ENCODE assay signal across 9 mouse cellular contexts in genomic region chr9:105960533-105960932, GRCm38 (mm10). TPM values are rescaled to one million over a fixed set of nuclear protein-coding genes. Genes with fewer than 3 reads are reported as not detected.
A peak's percentile ranks its signal among the peaks of the same experiment; 100 is the strongest.
DNase-seq lines count a peak whose midpoint lies in the region; ATAC-seq and TF ChIP-seq lines count a peak whose summit lies in the region.
"Had no signal": no experiment of that assay in that cellular context is flagged by ENCODE, and none has a peak within 500 bp of the region (broad histone marks: within the 10 kb centered on the region; RNA-seq: fewer than 3 reads in every experiment).

Col6a5 (minus strand) TSS chr9:105960643.

- intact Hi-C loops in left cerebral cortex, postnatal 4 days (cut with DNase I) = no loop called here
- intact Hi-C loops in left cerebral cortex, postnatal 14 days (cut with DNase I) = no loop called here

- peak; percentile 15 for DNase-seq in left cerebral cortex, postnatal 4 days
- DNase-seq in left cerebral cortex, postnatal 14 days (ENCODE audit: low spot score in 2 of 2) = no peak
- DNase-seq in limb, embryonic 14.5 days (ENCODE audit: low spot score) = peak; percentile 26
- DNase-seq in right cerebral cortex, postnatal 25 days = no peak
- DNase-seq in cerebellum, adult 9-10 months = no peak

- ATAC-seq in heart, embryonic 16.5 days (replicated peaks; ENCODE audit: extremely low read depth, insufficient read depth, low FRiP score) = no peak
- no peak for ATAC-seq in limb, embryonic 14.5 days (ENCODE audit: low FRiP score, low read depth)
- ATAC-seq in stomach, embryonic 16.5 days (ENCODE audit: insufficient read depth, low FRiP score) = peak; percentile 64
- no peak for ATAC-seq in midbrain, embryonic 16.5 days

- no peak within 1 kb of the TSS for H3K9ac ChIP-seq in heart, embryonic 16.5 days (ENCODE audit: low read length)
- no peak within 1 kb of the TSS for H3K9ac ChIP-seq in limb, embryonic 14.5 days (ENCODE audit: low read depth, low read length, severe bottlenecking)
- 0 out of 2 replicates have a peak within 1 kb of the TSS, but pooled peaks have one; percentile 12 for H3K9ac ChIP-seq in stomach, embryonic 16.5 days (ENCODE audit: low read length)
- no peak within 1 kb of the TSS for H3K9ac ChIP-seq in midbrain, embryonic 16.5 days (ENCODE audit: low read depth, low read length)

- H3K36me3 ChIP-seq in heart, embryonic 16.5 days (ENCODE audit: control insufficient read depth, insufficient read depth) = no peaks in the 10 kb centered on the region
- H3K36me3 ChIP-seq in limb, embryonic 14.5 days (ENCODE audit: control insufficient read depth, insufficient read depth, low read length) = no peaks in the 10 kb centered on the region
- no peaks in the 10 kb centered on the region for H3K36me3 ChIP-seq in stomach, embryonic 16.5 days (ENCODE audit: control insufficient read depth, insufficient read depth, low read length)
- H3K36me3 ChIP-seq in midbrain, embryonic 16.5 days (ENCODE audit: control insufficient read depth, insufficient read depth, low read length) = no peaks in the 10 kb centered on the region

- 16% methylated on average over 13 of the region's 13 CpGs for WGBS in heart, embryonic 16.5 days
- 13% methylated on average over 13 of the region's 13 CpGs for WGBS in limb, embryonic 14.5 days
- WGBS in stomach, embryonic 16.5 days = 11% methylated on average over 13 of the region's 13 CpGs
- WGBS in midbrain, embryonic 16.5 days = 19% methylated on average over 13 of the region's 13 CpGs

- H3K4me3 ChIP-seq in heart, embryonic 16.5 days (ENCODE audit: low read length) = no peak within 1 kb of the TSS
- H3K4me3 ChIP-seq in limb, embryonic 14.5 days (replicated peaks; ENCODE audit: low read length) = no peak within 1 kb of the TSS
- no peak within 1 kb of the TSS; the same call in 1 of the 2 replicates for H3K4me3 ChIP-seq in stomach, embryonic 16.5 days (replicated peaks; ENCODE audit: low read length)
- no peak within 1 kb of the TSS for H3K4me3 ChIP-seq in midbrain, embryonic 16.5 days (ENCODE audit: low read depth, low read length)

- TF ChIP-seq POLR2A in limb, embryonic 14.5 days (IDR thresholded peaks at IDR 0.05; ENCODE audit: borderline replicate concordance, extremely low read depth, insufficient read depth, insufficient read length) = no peak

- no peaks in the 10 kb centered on the region for H3K27me3 ChIP-seq in heart, embryonic 16.5 days (ENCODE audit: control insufficient read depth, insufficient read depth, low read length)
- H3K27me3 ChIP-seq in limb, embryonic 14.5 days (ENCODE audit: control insufficient read depth, insufficient read depth, low read length) = no peaks in the 10 kb centered on the region
- H3K27me3 ChIP-seq in stomach, embryonic 16.5 days (ENCODE audit: control insufficient read depth, insufficient read depth, low read length) = no peaks in the 10 kb centered on the region
- no peaks in the 10 kb centered on the region for H3K27me3 ChIP-seq in midbrain, embryonic 16.5 days (ENCODE audit: control insufficient read depth, insufficient read depth, low read depth, low read length)

- no peaks in the 10 kb centered on the region for H3K9me3 ChIP-seq in heart, embryonic 16.5 days (replicated peaks; ENCODE audit: control insufficient read depth, low read length)
- H3K9me3 ChIP-seq in limb, embryonic 14.5 days (ENCODE audit: control insufficient read depth, low read length) = no peaks in the 10 kb centered on the region
- H3K9me3 ChIP-seq in stomach, embryonic 16.5 days (replicated peaks; ENCODE audit: control insufficient read depth, low read length) = no peaks in the 10 kb centered on the region
- H3K9me3 ChIP-seq in midbrain, embryonic 16.5 days (replicated peaks; ENCODE audit: control insufficient read depth, low read length, poor library complexity, severe bottlenecking) = no peaks in the 10 kb centered on the region

- H3K27ac ChIP-seq in heart, embryonic 16.5 days (ENCODE audit: low read length) = no peak within 1 kb of the TSS
- H3K27ac ChIP-seq in limb, embryonic 14.5 days (replicated peaks; ENCODE audit: low read depth, low read length) = no peak within 1 kb of the TSS
- H3K27ac ChIP-seq in stomach, embryonic 16.5 days (ENCODE audit: low read length) = peak within 1 kb of the TSS; percentile 27; the same call in 1 of the 2 replicates
- no peak within 1 kb of the TSS for H3K27ac ChIP-seq in midbrain, embryonic 16.5 days (ENCODE audit: low read length)
- H3K27ac ChIP-seq: macrophage had no signal

- peaks cover 4% of the 10 kb centered on the region; the same call in 1 of the 2 replicates for H3K4me1 ChIP-seq in heart, embryonic 16.5 days (ENCODE audit: control insufficient read depth, insufficient read depth, low read length)
- H3K4me1 ChIP-seq in limb, embryonic 14.5 days (ENCODE audit: control insufficient read depth, insufficient read depth, low read length) = peaks cover 7% of the 10 kb centered on the region
- H3K4me1 ChIP-seq in stomach, embryonic 16.5 days (ENCODE audit: control insufficient read depth, insufficient read depth, low read length) = peaks cover 20% of the 10 kb centered on the region
- H3K4me1 ChIP-seq in midbrain, embryonic 16.5 days (ENCODE audit: control insufficient read depth, insufficient read depth, low read length) = no peaks in the 10 kb centered on the region

- peak within 1 kb of the TSS; percentile 13; the same call in 1 of the 2 replicates for H3K4me2 ChIP-seq in heart, embryonic 16.5 days (ENCODE audit: low read depth, low read length)
- H3K4me2 ChIP-seq in limb, embryonic 14.5 days (replicated peaks; ENCODE audit: low read depth, low read length, severe bottlenecking) = no peak within 1 kb of the TSS
- peak within 1 kb of the TSS; percentile 16 for H3K4me2 ChIP-seq in stomach, embryonic 16.5 days (ENCODE audit: low read depth, low read length)
- H3K4me2 ChIP-seq in midbrain, embryonic 16.5 days (ENCODE audit: low read length) = no peak within 1 kb of the TSS

RNA-seq across cellular contexts. Expression of gene Col6a5, which starts in this region (rescaled TPM):
- total RNA-seq in left cerebral cortex, postnatal 4 days (2021) = 1 to 10 TPM; 1.8 to 2.9 TPM
- 1 to 10 TPM in 1 of 2 experiments, under 1 TPM in 1; 0.97 to 1.4 TPM for total RNA-seq in left cerebral cortex, postnatal 14 days (2021)
- polyA plus RNA-seq in heart, embryonic 16.5 days (2015; fragmentation: Nextera tagmentation; extraction: Ambion mirVana) = 0.21 and 0.38 TPM in 2 replicates
- polyA plus RNA-seq in limb, embryonic 14.5 days (2012; rRNA removed) = 1.7 and 2.8 TPM in 2 replicates
- 0.58 and 1.1 TPM in 2 replicates for polyA plus RNA-seq in limb, embryonic 14.5 days (2014; fragmentation: Nextera tagmentation; extraction: Ambion mirVana)
- polyA plus RNA-seq in stomach, embryonic 16.5 days (2015; fragmentation: Nextera tagmentation; extraction: Ambion mirVana) = 8.1 and 12.0 TPM in 2 replicates
- polyA plus RNA-seq in midbrain, embryonic 16.5 days (2015; fragmentation: Nextera tagmentation; extraction: Ambion mirVana) = 0.29 and 0.82 TPM in 2 replicates
- polyA plus RNA-seq: macrophage had no signal

Comparison
In these comparisons a context has a peak if more than half of its experiments do, and no peak if none do; other contexts are left out.
1. DNase-seq: peak in left cerebral cortex, postnatal 4 days (single experiment) and limb, embryonic 14.5 days (single experiment); none in left cerebral cortex, postnatal 14 days (0 of 2), right cerebral cortex, postnatal 25 days (single experiment) and cerebellum, adult 9-10 months (single experiment).
2. H3K4me2 ChIP-seq: peak in heart, embryonic 16.5 days (single experiment) and stomach, embryonic 16.5 days (single experiment); none in limb, embryonic 14.5 days (single experiment) and midbrain, embryonic 16.5 days (single experiment).